Mouse (Mus musculus): ENCODE measurements around the gene Asb8.

GRCm38 (mm10) chr15:98134666-98135065 is 30.8 kb downstream of the Asb8 start:
- no peak for TF ChIP-seq POLR2A (IDR thresholded peaks at IDR 0.05; ENCODE audit: borderline replicate concordance, extremely low read depth, insufficient read depth, insufficient read length, poor library complexity, severe bottlenecking)
- TF ChIP-seq CTCF (IDR thresholded peaks at IDR 0.05; ENCODE audit: borderline replicate concordance, extremely low read depth, insufficient read depth, insufficient read length): no peak

All from brain, embryonic 14.5 days (tissue).